Mouse (Mus musculus) small intestine, adult 2 months (tissue): ENCODE measurements around the gene Ltbp4. TPM values are rescaled to one million over a fixed set of nuclear protein-coding genes. Genes with fewer than 3 reads are reported as not detected.

Experiments used
- H3K27ac ChIP-seq: fragments of 200-500 bp; 2 replicates; pipeline ENCODE4 v1.5.1; 2012; ENCODE audit warnings: low read depth, low read length, control low read depth, inconsistent platforms; ENCODE audit not compliant: insufficient read depth
- H3K27me3 ChIP-seq: fragments of 200-500 bp; 2 replicates; pipeline ENCODE4 v1.6.1; 2012; ENCODE audit warnings: mild to moderate bottlenecking, moderate library complexity, low read length, inconsistent platforms; ENCODE audit not compliant: control insufficient read depth, insufficient read depth
- H3K36me3 ChIP-seq: fragments of 200-500 bp; 2 replicates; pipeline ENCODE4 v1.6.1; 2012; ENCODE audit warnings: mild to moderate bottlenecking, low read length, control low read depth, inconsistent platforms; ENCODE audit not compliant: control insufficient read depth, insufficient read depth
- H3K4me1 ChIP-seq: fragments of 200-500 bp; 2 replicates; pipeline ENCODE4 v1.6.1; 2012; ENCODE audit warnings: low read length, inconsistent platforms, mixed read lengths; ENCODE audit not compliant: control insufficient read depth, insufficient read depth, insufficient read length
- H3K4me3 ChIP-seq: fragments of 200-500 bp; 2 replicates; pipeline ENCODE4 v1.5.1; 2012; ENCODE audit warnings: low read depth, mild to moderate bottlenecking, control low read depth, inconsistent platforms, low read length, moderate library complexity
- CTCF ChIP-seq: fragments of 200-500 bp; IDR thresholded peaks from 2 replicates; pipeline ENCODE4 v1.5.1; 2012; ENCODE audit warnings: low read depth, mild to moderate bottlenecking, control low read depth, inconsistent platforms, low read length, moderate library complexity, mixed read lengths; ENCODE audit not compliant: insufficient replicate concordance, insufficient read length; ENCODE audit errors: extremely low read depth
- POLR2A ChIP-seq: fragments of 200-500 bp; IDR thresholded peaks from 2 replicates; pipeline ENCODE4 v1.6.1; 2012; ENCODE audit warnings: low read depth, mild to moderate bottlenecking, control low read depth, inconsistent platforms, low read length, moderate library complexity
- WGBS: fragments of 180-500 bp; shearing (Covaris S2); methylation state at CpG from one replicate; pipeline ENCODE4 v1.1.7; 2018; 5-methylcytosine and 5-hydroxymethylcytosine counted together
- polyA plus RNA-seq: library from polyadenylated mRNA; depleted of rRNA; stranded (reverse); fragments of >200 nt; gene quantifications from 2 replicates; pipeline ENCODE4 v1.2.3, GENCODE M21; 2012

Gene Ltbp4
- polyA plus RNA-seq, 1 experiment: 136 TPM

DNA sequence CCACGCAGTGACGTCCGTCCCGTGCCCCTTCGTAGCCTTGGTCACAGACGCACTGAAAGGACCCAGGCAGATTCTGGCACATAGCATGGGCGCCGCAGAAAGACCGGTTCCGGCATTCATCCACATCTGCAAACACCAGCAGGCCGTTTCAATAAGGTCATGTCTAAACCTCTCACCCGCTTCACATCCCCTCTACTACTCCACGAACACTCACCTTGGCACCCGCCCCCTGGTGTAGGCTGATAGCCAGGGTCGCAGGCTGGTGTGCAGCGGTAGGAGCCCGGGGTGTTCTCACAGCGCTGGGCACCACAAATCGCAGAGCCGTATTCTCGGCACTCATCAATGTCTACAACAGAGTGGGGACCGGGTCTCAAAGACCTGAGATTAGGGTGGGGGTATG is 18.1 kb downstream of the Ltbp4 start:
- H3K4me3 ChIP-seq: no peak overlapping the region
- H3K27ac ChIP-seq: no peak overlapping the region
- peaks cover 3% of the 10 kb centered on the region; the same call in 1 of the 2 replicates for H3K27me3 ChIP-seq
- no peaks in the 10 kb centered on the region for H3K4me1 ChIP-seq
- no peaks in the 10 kb centered on the region for H3K36me3 ChIP-seq
- 87% methylated on average over 22 of the region's 22 CpGs for WGBS
- TF ChIP-seq POLR2A (no peak), CTCF (no peak)

GRCm38 (mm10) chr7:27315958-27316357 is 21.5 kb downstream of the Ltbp4 start:
- 54% methylated on average over 7 of the region's 7 CpGs for WGBS
- H3K4me3 ChIP-seq: no peak overlapping the region
- no peak overlapping the region for H3K27ac ChIP-seq
- no peak for TF ChIP-seq POLR2A
- no peak for TF ChIP-seq CTCF
- no peaks in the 10 kb centered on the region for H3K4me1 ChIP-seq
- no peaks in the 10 kb centered on the region for H3K36me3 ChIP-seq
- H3K27me3 ChIP-seq: no peaks in the 10 kb centered on the region

DNA sequence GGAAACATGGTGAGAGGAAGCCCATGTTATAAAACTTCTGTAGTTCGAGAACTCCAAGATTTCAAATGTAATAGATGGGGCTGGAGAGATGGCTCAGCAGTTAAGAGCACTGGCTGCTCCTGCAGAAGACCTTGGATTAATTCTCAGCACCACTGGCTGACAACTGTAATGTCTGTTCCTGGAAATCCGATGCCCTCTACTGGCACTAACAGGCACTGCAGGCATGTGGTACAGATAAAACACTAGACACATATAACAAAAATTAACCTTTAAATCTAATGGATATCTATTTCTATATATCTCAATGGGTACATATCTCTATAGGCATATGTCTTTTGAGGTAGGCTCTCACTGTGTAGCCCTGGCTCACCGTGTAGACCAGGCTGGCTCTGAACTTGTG is 23.1 kb downstream of the Ltbp4 start:
- H3K4me1 ChIP-seq: peaks cover 3% of the 10 kb centered on the region
- no peaks in the 10 kb centered on the region for H3K36me3 ChIP-seq
- H3K27ac ChIP-seq: no peak overlapping the region
- no peaks in the 10 kb centered on the region for H3K27me3 ChIP-seq
- TF ChIP-seq CTCF (peak; percentile 27; the same call in 1 of the 2 replicates), POLR2A (no peak)
- WGBS: 89% methylated on average over 3 of the region's 3 CpGs
- no peak overlapping the region for H3K4me3 ChIP-seq

DNA sequence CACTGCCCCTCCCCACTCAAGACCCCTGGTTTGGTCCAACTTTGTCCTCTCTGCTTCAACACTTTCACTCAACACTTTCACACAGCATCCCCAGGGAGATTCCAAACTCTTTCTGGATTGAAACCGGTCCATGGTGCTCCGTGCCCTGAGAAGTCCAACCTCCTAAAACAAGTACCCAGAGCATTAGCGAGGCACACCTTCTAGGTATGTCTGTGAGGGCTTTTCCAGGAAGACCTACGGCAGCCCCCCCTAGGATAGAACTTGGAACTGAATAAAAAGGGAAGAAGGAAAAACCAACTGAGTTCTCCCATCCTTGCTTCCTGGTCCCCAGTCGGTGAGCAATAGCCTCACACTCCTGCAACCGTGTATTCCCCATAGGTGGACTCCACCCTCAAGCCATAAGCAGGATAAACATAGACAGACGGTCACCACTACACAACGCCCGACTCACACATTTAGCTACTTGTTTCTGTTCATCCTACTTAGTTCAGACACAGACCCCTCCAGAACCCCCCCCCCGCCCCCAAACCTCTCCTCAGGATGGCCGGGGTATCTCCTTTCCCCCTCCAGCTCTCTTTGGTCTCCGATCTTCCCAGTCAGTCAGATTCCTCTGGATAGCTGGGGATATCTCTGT is 25.7 kb downstream of the Ltbp4 start:
- WGBS: 83% methylated on average over 12 of the region's 12 CpGs
- H3K27me3 ChIP-seq: no peaks in the 10 kb centered on the region
- TF ChIP-seq POLR2A (no peak), CTCF (no peak)
- H3K27ac ChIP-seq: no peak overlapping the region
- no peaks in the 10 kb centered on the region for H3K36me3 ChIP-seq
- H3K4me1 ChIP-seq: peaks cover 3% of the 10 kb centered on the region
- H3K4me3 ChIP-seq: no peak overlapping the region

DNA sequence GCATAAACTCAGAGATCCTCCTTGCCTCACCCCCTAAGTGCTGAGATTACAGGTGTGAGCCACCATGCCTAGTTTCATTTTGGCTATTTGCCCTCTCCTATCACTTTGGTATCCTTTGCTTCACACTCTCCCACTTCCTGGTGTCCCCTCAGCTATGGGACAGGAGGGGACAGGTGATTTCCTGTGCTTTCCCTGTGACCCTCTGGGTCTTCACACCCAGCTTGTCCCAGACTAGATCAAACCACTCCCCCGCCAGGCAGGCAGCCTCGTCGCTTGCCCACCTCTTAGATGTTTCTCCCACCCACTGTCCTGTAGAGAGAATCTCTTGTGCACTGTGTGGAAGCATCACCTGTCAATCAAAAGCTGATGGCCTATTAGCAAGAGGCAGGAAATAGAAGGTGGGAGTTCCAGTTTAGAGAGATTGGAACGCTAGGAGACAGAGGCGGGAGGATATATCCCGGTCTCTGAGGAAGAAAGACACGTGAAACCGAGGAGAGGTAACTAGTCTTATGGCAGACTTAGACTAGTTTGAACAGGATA is 26.4 kb downstream of the Ltbp4 start:
- H3K4me3 ChIP-seq: no peak overlapping the region
- TF ChIP-seq POLR2A (no peak), CTCF (no peak)
- WGBS: 61% methylated on average over 8 of the region's 8 CpGs
- peaks cover 3% of the 10 kb centered on the region for H3K4me1 ChIP-seq
- no peaks in the 10 kb centered on the region for H3K36me3 ChIP-seq
- H3K27me3 ChIP-seq: no peaks in the 10 kb centered on the region
- no peak overlapping the region for H3K27ac ChIP-seq

- peak overlapping the region; percentile 35 for H3K4me3 ChIP-seq
- WGBS: 13% methylated on average over 17 of the region's 17 CpGs
- no peaks in the 10 kb centered on the region for H3K27me3 ChIP-seq
- TF ChIP-seq POLR2A (no peak), CTCF (no peak)
- no peaks in the 10 kb centered on the region for H3K36me3 ChIP-seq
- peaks cover 3% of the 10 kb centered on the region for H3K4me1 ChIP-seq
- no peak overlapping the region for H3K27ac ChIP-seq
These were observed 27.2 kb downstream of the Ltbp4 start for GRCm38 (mm10) chr7:27310306-27310705.

DNA sequence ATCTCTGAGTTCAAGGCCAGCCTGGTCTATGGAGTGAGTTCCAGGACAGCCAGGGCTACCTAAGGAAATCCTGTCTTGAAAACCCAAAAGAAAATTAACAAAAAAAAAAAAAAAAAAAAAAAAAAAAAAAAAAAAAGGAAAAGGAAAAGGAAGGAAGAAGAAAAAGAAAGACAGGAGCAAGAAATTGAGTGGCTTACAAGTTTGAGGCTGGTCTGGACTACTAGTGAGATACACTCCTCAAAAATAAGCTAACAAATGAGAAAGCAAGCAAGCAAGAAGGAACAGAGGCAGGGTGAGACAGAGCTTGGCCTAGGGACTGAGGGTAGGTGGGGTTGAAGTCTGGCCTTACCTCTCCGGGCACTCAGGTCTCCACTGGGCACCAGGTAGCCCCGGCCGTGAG is 27.7 kb downstream of the Ltbp4 start:
- peaks cover 3% of the 10 kb centered on the region for H3K4me1 ChIP-seq
- WGBS: 68% methylated on average over 3 of the region's 3 CpGs
- H3K27me3 ChIP-seq: no peaks in the 10 kb centered on the region
- no peak overlapping the region for H3K4me3 ChIP-seq
- TF ChIP-seq CTCF: no peak
- TF ChIP-seq POLR2A: no peak
- no peaks in the 10 kb centered on the region for H3K36me3 ChIP-seq
- H3K27ac ChIP-seq: no peak overlapping the region
